ENCODE assay signal across 8 mouse cellular contexts in the genomic region with DNA sequence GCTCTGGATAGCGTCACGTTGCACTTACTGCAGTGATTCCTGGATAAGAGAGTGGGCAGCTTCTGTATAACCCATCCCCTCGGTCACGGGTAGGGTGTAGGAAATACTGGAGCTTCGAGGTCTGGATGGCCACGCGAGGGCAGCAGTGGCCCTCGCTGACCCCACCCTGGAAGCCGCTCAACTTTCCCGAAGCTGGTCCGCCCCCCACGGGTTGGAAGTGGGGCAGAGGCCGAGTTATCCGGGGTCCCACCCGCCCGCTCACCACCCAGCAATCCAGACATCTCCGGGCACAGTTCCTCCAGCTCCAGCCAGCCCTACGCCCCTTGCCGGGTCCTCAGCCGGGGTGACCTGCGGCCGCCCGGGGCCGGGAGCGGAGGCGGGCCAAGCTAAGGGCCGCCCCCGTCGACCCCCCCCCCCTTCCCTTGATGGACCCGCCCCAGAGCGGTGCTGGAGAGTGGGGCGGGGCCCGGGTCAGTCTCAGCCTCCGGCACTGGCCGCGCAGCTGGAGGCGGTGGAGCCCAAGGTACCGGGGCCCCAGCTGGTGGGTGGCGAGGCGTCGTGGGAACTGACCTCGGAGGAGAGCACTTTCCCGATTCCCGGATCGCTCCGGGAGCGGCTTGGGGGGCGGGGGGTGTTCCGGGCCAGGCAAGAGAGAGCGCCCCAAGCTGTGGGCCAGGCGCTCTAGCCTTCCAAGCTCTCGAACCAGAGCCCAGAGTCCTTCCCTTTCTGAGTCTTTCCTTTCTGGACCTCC. TPM values are rescaled to one million over a fixed set of nuclear protein-coding genes. Genes with fewer than 3 reads are reported as not detected.
A peak's percentile ranks its signal among the peaks of the same experiment; 100 is the strongest.
DNase-seq lines count a peak whose midpoint lies in the region; ATAC-seq and TF ChIP-seq lines count a peak whose summit lies in the region.

No protein-coding gene starts in this region.

- TF ChIP-seq CTCF in heart, adult 2 months (IDR thresholded peaks at IDR 0.05): peak; percentile 91
- peak; percentile 86 for TF ChIP-seq CTCF in liver, adult 2 months (IDR thresholded peaks at IDR 0.05; ENCODE audit: low read depth, low read length)

- peak overlapping the region; percentile 80 for H3K9ac ChIP-seq in heart, adult 2 months (ENCODE audit: low read depth, low read length)
- H3K9ac ChIP-seq in liver, adult 2 months (ENCODE audit: low read depth, low read length): peak overlapping the region; percentile 89
- H3K9ac ChIP-seq in midbrain, embryonic 16.5 days (ENCODE audit: low read depth, low read length): peak overlapping the region; percentile 57
- peak overlapping the region; percentile 74 for H3K9ac ChIP-seq in stomach, embryonic 15.5 days

- peaks cover 38% of the 10 kb centered on the region for H3K27me3 ChIP-seq in embryonic facial prominence, embryonic 10.5 days (replicated peaks; ENCODE audit: low read depth, poor library complexity, severe bottlenecking)
- no peaks in the 10 kb centered on the region for H3K27me3 ChIP-seq in heart, adult 2 months (ENCODE audit: control insufficient read depth, insufficient read depth, low read length)
- H3K27me3 ChIP-seq in liver, adult 2 months (ENCODE audit: control insufficient read depth, insufficient read depth, low read length): no peaks in the 10 kb centered on the region
- peaks cover 21% of the 10 kb centered on the region for H3K27me3 ChIP-seq in midbrain, embryonic 16.5 days (ENCODE audit: control insufficient read depth, insufficient read depth, low read depth, low read length)
- 0 out of 2 replicates have a peak, but pooled peaks cover 5% of the 10 kb centered on the region for H3K27me3 ChIP-seq in stomach, embryonic 15.5 days (replicated peaks)

- peak overlapping the region; percentile 76 for H3K4me2 ChIP-seq in midbrain, embryonic 16.5 days (ENCODE audit: low read length)
- H3K4me2 ChIP-seq in stomach, embryonic 15.5 days: peak overlapping the region; percentile 65

- H3K36me3 ChIP-seq in embryonic facial prominence, embryonic 10.5 days (replicated peaks): peaks cover 27% of the 10 kb centered on the region
- H3K36me3 ChIP-seq in heart, adult 2 months (ENCODE audit: control insufficient read depth, insufficient read depth, low read length): peaks cover 7% of the 10 kb centered on the region
- no peaks in the 10 kb centered on the region for H3K36me3 ChIP-seq in liver, adult 2 months (ENCODE audit: control insufficient read depth, insufficient read depth, low read length)
- H3K36me3 ChIP-seq in midbrain, embryonic 16.5 days (ENCODE audit: control insufficient read depth, insufficient read depth, low read length): no peaks in the 10 kb centered on the region
- 0 out of 2 replicates have a peak, but pooled peaks cover 2% of the 10 kb centered on the region for H3K36me3 ChIP-seq in stomach, embryonic 15.5 days

- H3K9me3 ChIP-seq in embryonic facial prominence, embryonic 10.5 days: no peaks in the 10 kb centered on the region
- no peaks in the 10 kb centered on the region for H3K9me3 ChIP-seq in midbrain, embryonic 16.5 days (replicated peaks; ENCODE audit: control insufficient read depth, low read length, poor library complexity, severe bottlenecking)
- no peaks in the 10 kb centered on the region for H3K9me3 ChIP-seq in stomach, embryonic 15.5 days

- H3K4me1 ChIP-seq in embryonic facial prominence, embryonic 10.5 days: peaks cover 58% of the 10 kb centered on the region
- peaks cover 26% of the 10 kb centered on the region for H3K4me1 ChIP-seq in heart, adult 2 months (ENCODE audit: control insufficient read depth, insufficient read depth, low read length)
- H3K4me1 ChIP-seq in liver, adult 2 months (ENCODE audit: control insufficient read depth, insufficient read depth, low read length): peaks cover 10% of the 10 kb centered on the region
- no peaks in the 10 kb centered on the region for H3K4me1 ChIP-seq in midbrain, embryonic 16.5 days (ENCODE audit: control insufficient read depth, insufficient read depth, low read length)
- H3K4me1 ChIP-seq in stomach, embryonic 15.5 days: peaks cover 41% of the 10 kb centered on the region

- intact Hi-C loops in heart, adult 2 months (cut with DNase I): loop anchor here (1.0 to 5.0 kb wide), 4 partner anchors 30 to 267 kb away; partner anchors contain the start of genes Capza1, Mov10 and St7l

- ATAC-seq in midbrain, embryonic 16.5 days: peak; percentile 77
- peak; percentile 89 for ATAC-seq in stomach, embryonic 15.5 days (ENCODE audit: insufficient read depth, low FRiP score, low read depth)

- H3K27ac ChIP-seq in embryonic facial prominence, embryonic 10.5 days (replicated peaks): peak overlapping the region; percentile 90
- peak overlapping the region; percentile 96 for H3K27ac ChIP-seq in heart, adult 2 months
- H3K27ac ChIP-seq in liver, adult 2 months (replicated peaks; ENCODE audit: insufficient read depth, low read depth, low read length): peak overlapping the region; percentile 59
- no peak overlapping the region; the same call in 1 of the 2 replicates for H3K27ac ChIP-seq in midbrain, embryonic 16.5 days (ENCODE audit: low read length)
- peak overlapping the region; percentile 89 for H3K27ac ChIP-seq in stomach, embryonic 15.5 days

- TF ChIP-seq POLR2A in heart, adult 2 months (IDR thresholded peaks at IDR 0.05; ENCODE audit: insufficient read depth, low read depth, low read length): peak; percentile 72
- 0 out of 2 replicates have a peak, but pooled peaks have one; percentile 15 for TF ChIP-seq POLR2A in liver, adult 2 months (IDR thresholded peaks at IDR 0.05; ENCODE audit: extremely low read depth, insufficient read depth, low read length)

- no peaks in the 10 kb centered on the region for H3K79me2 ChIP-seq in heart, adult 2 months (replicated peaks; ENCODE audit: control insufficient read depth, insufficient read depth, low read length)
- no peaks in the 10 kb centered on the region for H3K79me2 ChIP-seq in liver, adult 2 months (ENCODE audit: control insufficient read depth, insufficient read depth, low read length)

- under 1% methylated on average over 52 of the region's 52 CpGs for WGBS in embryonic facial prominence, embryonic 10.5 days
- WGBS in heart, adult 2 months: 1% methylated on average over 48 of the region's 52 CpGs
- 1% methylated on average over 43 of the region's 52 CpGs for WGBS in liver, adult 2 months
- 0% methylated on average over 41 of the region's 52 CpGs for WGBS in midbrain, embryonic 16.5 days
- WGBS in stomach, embryonic 15.5 days: 1% methylated on average over 48 of the region's 52 CpGs

- H3K4me3 ChIP-seq in embryonic facial prominence, embryonic 10.5 days: peak overlapping the region; percentile 71
- peak overlapping the region; percentile 79 for H3K4me3 ChIP-seq in heart, adult 2 months
- H3K4me3 ChIP-seq in liver, adult 2 months (ENCODE audit: insufficient read depth, low read depth, low read length): peak overlapping the region; percentile 82
- H3K4me3 ChIP-seq in midbrain, embryonic 16.5 days (ENCODE audit: low read depth, low read length): peak overlapping the region; percentile 42
- peak overlapping the region; percentile 74 for H3K4me3 ChIP-seq in stomach, embryonic 15.5 days (replicated peaks)

- peak; percentile 87 for TF ChIP-seq EP300 in heart, adult 2 months (IDR thresholded peaks at IDR 0.05; ENCODE audit: insufficient read depth, low read depth, low read length)

- DNase-seq in spleen, adult 18-20 months: peak; percentile 24 to 49
- no peak for DNase-seq in spleen, adult 12 weeks (ENCODE audit: low spot score)
- peak; percentile 90 for DNase-seq in embryonic facial prominence, embryonic 10.5 days (ENCODE audit: low spot score)
- DNase-seq in heart, adult 2 months: peak; percentile 90 to 91
- DNase-seq in kidney, adult 11 months: peak; percentile 81
- peak; percentile 50 for DNase-seq in liver, adult 2 months (ENCODE audit: extremely low read depth, low read depth, low spot score)

RNA-seq across cellular contexts. Expression of gene Rhoc, which starts 0.6 kb away (rescaled TPM):
- polyA plus RNA-seq in embryonic facial prominence, embryonic 10.5 days (2016; fragmentation: Nextera tagmentation; extraction: Ambion mirVana): 120 and 121 TPM in 2 replicates
- 10 to 100 TPM; 83.8 to 89.9 TPM for total RNA-seq in heart, adult 2 months (2021)
- 85.3 and 101 TPM in 2 replicates for polyA plus RNA-seq in heart, adult 2 months (2012; rRNA removed)
- 10.0 and 15.5 TPM in 2 replicates for total RNA-seq in liver, adult 2 months (2014; rRNA removed)
- polyA plus RNA-seq in liver, adult 2 months (2012; rRNA removed): 9.1 and 11.7 TPM in 2 replicates
- polyA plus RNA-seq in midbrain, embryonic 16.5 days (2015; fragmentation: Nextera tagmentation; extraction: Ambion mirVana): 41.2 and 45.5 TPM in 2 replicates
- 156 and 157 TPM in 2 replicates for polyA plus RNA-seq in stomach, embryonic 15.5 days (2015; fragmentation: Nextera tagmentation; extraction: Ambion mirVana)

RNA-seq across cellular contexts. Expression of gene Fam19a3, which starts 7.1 kb away (rescaled TPM):
- polyA plus RNA-seq in embryonic facial prominence, embryonic 10.5 days (2016; fragmentation: Nextera tagmentation; extraction: Ambion mirVana): 0.04 and 0.10 TPM in 2 replicates
- 1 to 10 TPM; 1.2 to 1.4 TPM for total RNA-seq in heart, adult 2 months (2021)
- polyA plus RNA-seq in heart, adult 2 months (2012; rRNA removed): 2.4 and 3.4 TPM in 2 replicates
- total RNA-seq in liver, adult 2 months (2014; rRNA removed): under 0.01 and 0.07 TPM in 2 replicates
- polyA plus RNA-seq in liver, adult 2 months (2012; rRNA removed): 0.04 and 0.05 TPM in 2 replicates
- 0.11 TPM in 1 of 2 replicates, not detected in the other for polyA plus RNA-seq in midbrain, embryonic 16.5 days (2015; fragmentation: Nextera tagmentation; extraction: Ambion mirVana)
- polyA plus RNA-seq in stomach, embryonic 15.5 days (2015; fragmentation: Nextera tagmentation; extraction: Ambion mirVana): 0.10 and 0.21 TPM in 2 replicates

RNA-seq across cellular contexts. Expression of gene Ppm1j, which starts 7.9 kb away (rescaled TPM):
- 1.3 and 2.3 TPM in 2 replicates for polyA plus RNA-seq in embryonic facial prominence, embryonic 10.5 days (2016; fragmentation: Nextera tagmentation; extraction: Ambion mirVana)
- total RNA-seq in heart, adult 2 months (2021): 10 to 100 TPM; 17.5 to 20.1 TPM
- polyA plus RNA-seq in heart, adult 2 months (2012; rRNA removed): 42.4 and 47.6 TPM in 2 replicates
- 0.28 and 0.54 TPM in 2 replicates for total RNA-seq in liver, adult 2 months (2014; rRNA removed)
- 0.65 and 1.4 TPM in 2 replicates for polyA plus RNA-seq in liver, adult 2 months (2012; rRNA removed)
- polyA plus RNA-seq in midbrain, embryonic 16.5 days (2015; fragmentation: Nextera tagmentation; extraction: Ambion mirVana): 0.98 and 1.1 TPM in 2 replicates
- 3.1 and 4.1 TPM in 2 replicates for polyA plus RNA-seq in stomach, embryonic 15.5 days (2015; fragmentation: Nextera tagmentation; extraction: Ambion mirVana)

RNA-seq across cellular contexts. Expression of gene Mov10, which starts 29.6 kb away (rescaled TPM):
- 38.0 and 46.4 TPM in 2 replicates for polyA plus RNA-seq in embryonic facial prominence, embryonic 10.5 days (2016; fragmentation: Nextera tagmentation; extraction: Ambion mirVana)
- 1 to 10 TPM; 4.6 to 5.9 TPM for total RNA-seq in heart, adult 2 months (2021)
- 5.7 and 7.4 TPM in 2 replicates for polyA plus RNA-seq in heart, adult 2 months (2012; rRNA removed)
- 9.3 and 12.4 TPM in 2 replicates for total RNA-seq in liver, adult 2 months (2014; rRNA removed)
- polyA plus RNA-seq in liver, adult 2 months (2012; rRNA removed): 11.6 and 15.9 TPM in 2 replicates
- polyA plus RNA-seq in midbrain, embryonic 16.5 days (2015; fragmentation: Nextera tagmentation; extraction: Ambion mirVana): 7.8 and 8.3 TPM in 2 replicates
- 86.1 and 95.2 TPM in 2 replicates for polyA plus RNA-seq in stomach, embryonic 15.5 days (2015; fragmentation: Nextera tagmentation; extraction: Ambion mirVana)
